Mouse (Mus musculus) heart, adult 2 months (tissue): ENCODE measurements around the gene Klhl36.

ENCODE experiments used
- CTCF ChIP-seq: fragments of 200-600 bp; IDR thresholded peaks from 2 replicates; pipeline ENCODE4 v1.8.1; 2022; ENCODE audit warnings: antibody characterized with exemption, mild to moderate bottlenecking, moderate library complexity
- EP300 ChIP-seq: fragments of 200-500 bp; IDR thresholded peaks from 2 replicates; pipeline ENCODE4 v1.6.1; 2011; ENCODE audit warnings: low read depth, low read length, control low read depth; ENCODE audit not compliant: insufficient read depth

DNA sequence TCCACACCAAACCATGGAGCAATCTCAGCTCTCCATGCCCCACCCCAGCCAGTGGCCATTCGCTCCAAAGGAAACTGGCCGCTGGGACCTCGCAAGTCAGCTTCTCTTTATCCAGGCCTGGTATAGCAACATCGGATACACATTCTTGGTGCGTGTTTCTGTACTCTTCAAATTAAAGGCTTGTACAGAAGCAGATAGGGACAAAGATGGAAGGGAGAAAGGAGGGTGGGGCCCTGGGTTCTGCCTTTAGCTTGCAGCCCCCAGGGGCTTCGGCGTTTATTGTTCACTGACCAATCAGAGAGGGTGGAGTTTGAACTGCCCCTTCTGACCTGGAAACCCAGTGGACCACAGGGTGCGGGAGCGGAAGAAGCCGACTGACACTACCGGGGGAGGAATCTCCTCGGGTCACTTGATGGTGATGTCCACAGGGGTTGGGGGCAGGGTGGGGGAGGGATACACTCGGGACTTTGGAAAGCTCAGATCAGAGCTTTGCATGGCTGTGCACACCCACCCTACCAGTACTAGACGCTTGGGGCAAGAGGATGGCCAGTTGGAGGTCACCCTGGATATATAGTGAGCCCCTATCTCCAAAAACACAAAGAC is 22.5 kb upstream of the Klhl36 start:
- TF ChIP-seq EP300 (no peak), CTCF (no peak)
